Mouse (Mus musculus) liver, postnatal 0 days (tissue): ENCODE data around the gene U2af2.

ENCODE experiments used
- CTCF ChIP-seq: sonication (generic); IDR thresholded peaks from 2 replicates; pipeline ENCODE4 v1.5.1; 2016; ENCODE audit warnings: antibody characterized with exemption, low read depth
- EP300 ChIP-seq: IDR thresholded peaks from 2 replicates; pipeline ENCODE4 v1.6.1; 2016; ENCODE audit warnings: antibody characterized with exemption, low read depth, mild to moderate bottlenecking

GRCm38 (mm10) chr7:5012681-5013513, 49.0 kb upstream of the U2af2 start:
- TF ChIP-seq CTCF (no peak), EP300 (no peak)
